Mouse (Mus musculus): ENCODE results near the gene Pex10. TPM values are rescaled to one million over a fixed set of nuclear protein-coding genes. Genes with fewer than 3 reads are reported as not detected.

Pex10 gene
- 22.3 and 23.5 TPM in 2 replicates for polyA plus RNA-seq (2015; fragmentation: Nextera tagmentation; extraction: Ambion mirVana)

DNA sequence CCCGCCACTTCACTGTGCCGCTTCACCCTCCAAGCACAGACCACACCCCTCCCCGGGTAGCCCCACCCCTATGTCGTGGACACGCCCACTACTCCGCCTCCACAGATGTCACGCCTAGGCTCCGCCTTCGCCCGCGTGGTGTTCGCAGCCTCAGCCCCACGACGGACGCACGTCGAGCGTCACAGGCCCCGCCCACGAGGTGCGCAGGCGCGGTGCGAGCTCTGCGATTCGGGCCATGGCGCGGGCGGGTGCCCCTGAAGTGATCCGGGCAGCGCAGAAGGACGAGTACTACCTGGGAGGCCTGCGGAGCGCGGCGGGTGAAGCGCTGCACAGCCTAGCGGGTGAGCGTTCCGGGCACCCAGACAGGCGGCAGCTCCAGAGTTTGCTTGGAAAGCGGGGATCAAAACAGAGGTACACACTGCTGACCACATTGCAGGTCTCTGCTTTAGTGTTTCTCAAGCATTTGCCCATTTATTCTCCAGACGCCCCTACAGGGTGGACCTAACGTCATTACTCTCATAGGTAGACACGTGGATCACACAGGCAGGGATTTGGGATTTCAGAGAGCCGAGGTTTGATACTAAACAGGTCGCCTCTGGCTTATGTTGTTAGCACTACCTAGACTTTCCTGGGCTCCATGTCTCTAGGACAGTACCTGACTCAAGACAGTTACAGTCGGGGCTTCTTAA lies at the start of gene Pex10:
Pex10 (plus strand) TSS at position 183 of the 689 bp plus-strand sequence.
- peak within 1 kb of the TSS; percentile 73 for H3K4me2 ChIP-seq
- H3K9me3 ChIP-seq (replicated peaks), result no peaks in the 10 kb centered on the region
- peak within 1 kb of the TSS; percentile 76 for H3K9ac ChIP-seq (replicated peaks)
- ATAC-seq (ENCODE audit: low FRiP score), result peak; percentile 94
- peaks cover 37% of the 10 kb centered on the region for H3K36me3 ChIP-seq
- peak within 1 kb of the TSS; percentile 63 for H3K4me3 ChIP-seq (replicated peaks)
- H3K27ac ChIP-seq (replicated peaks), result peak within 1 kb of the TSS; percentile 79
- under 1% methylated on average over 48 of the region's 48 CpGs for WGBS
- peaks cover 34% of the 10 kb centered on the region for H3K4me1 ChIP-seq
- no peaks in the 10 kb centered on the region for H3K27me3 ChIP-seq (replicated peaks)

DNA sequence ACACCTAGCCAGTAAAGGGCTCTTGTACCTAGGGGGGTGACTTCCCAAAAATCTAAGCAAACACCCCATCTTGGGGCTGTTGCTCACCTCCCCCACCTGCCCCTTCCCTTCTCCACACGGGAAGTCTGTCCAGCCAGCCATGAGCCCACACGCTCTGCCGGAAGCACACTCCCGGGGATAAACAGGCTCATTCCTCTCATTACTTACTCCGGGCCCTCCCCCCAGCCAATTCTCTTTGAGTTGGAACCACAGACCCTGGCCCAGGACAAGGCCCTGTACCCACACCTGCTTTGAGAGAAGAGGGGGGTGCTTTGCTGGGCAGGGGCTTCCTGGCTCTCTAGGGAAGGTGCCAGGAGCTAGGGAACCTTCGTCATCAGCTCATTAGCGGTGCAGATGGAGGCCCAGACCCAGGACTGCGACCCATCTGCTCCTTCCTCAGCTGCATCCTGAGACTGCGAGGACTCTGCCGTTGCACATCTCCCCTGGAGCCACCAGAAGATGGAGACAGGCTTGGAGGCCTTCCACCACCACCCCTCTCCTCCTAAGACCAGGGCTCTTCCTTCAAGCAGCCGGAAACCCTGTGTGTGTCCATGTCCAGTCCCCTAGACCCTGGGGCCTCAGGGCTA lies 49.5 kb upstream of the Pex10 start:
- no peak overlapping the region for H3K9ac ChIP-seq (replicated peaks)
- no peak for ATAC-seq (ENCODE audit: low FRiP score)
- peaks cover 64% of the 10 kb centered on the region for H3K4me1 ChIP-seq
- WGBS, result 47% methylated on average over 11 of the region's 11 CpGs
- no peak overlapping the region for H3K4me3 ChIP-seq (replicated peaks)
- no peak overlapping the region for H3K4me2 ChIP-seq
- no peaks in the 10 kb centered on the region for H3K36me3 ChIP-seq
- H3K27me3 ChIP-seq (replicated peaks), result 0 out of 2 replicates have a peak, but pooled peaks cover 4% of the 10 kb centered on the region
- H3K9me3 ChIP-seq (replicated peaks), result no peaks in the 10 kb centered on the region
- H3K27ac ChIP-seq (replicated peaks), result no peak overlapping the region

DNA sequence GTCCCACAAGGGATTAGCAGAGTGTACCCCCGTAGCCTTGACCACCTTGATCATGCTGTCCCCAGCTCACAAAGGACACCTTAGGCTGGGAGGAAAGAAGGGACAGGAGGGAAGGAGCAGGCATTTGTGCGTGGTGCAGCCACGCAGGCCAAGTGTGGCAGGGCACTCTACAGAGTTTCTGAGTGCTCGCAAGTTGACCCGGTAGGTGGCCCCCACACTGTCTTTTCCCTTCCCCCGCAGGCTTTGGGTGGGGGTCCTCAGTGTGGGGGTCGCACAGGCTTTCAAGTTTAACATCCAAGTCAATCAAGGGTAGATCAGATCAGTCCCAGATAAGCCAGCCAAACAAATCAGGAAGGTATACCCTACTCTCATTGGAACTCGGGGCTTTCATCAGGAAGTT lies 48.8 kb upstream of the Pex10 start:
- 73% methylated on average over 8 of the region's 8 CpGs for WGBS
- Histone ChIP-seq H3K9me3 (replicated peaks) (no peaks in the 10 kb centered on the region), H3K27me3 (replicated peaks) (0 out of 2 replicates have a peak, but pooled peaks cover 4% of the 10 kb centered on the region), H3K36me3 (no peaks in the 10 kb centered on the region), H3K9ac (replicated peaks) (no peak overlapping the region), H3K4me2 (no peak overlapping the region), H3K27ac (replicated peaks) (no peak overlapping the region), H3K4me1 (peaks cover 69% of the 10 kb centered on the region), H3K4me3 (replicated peaks) (no peak overlapping the region)
- ATAC-seq (ENCODE audit: low FRiP score), result no peak

DNA sequence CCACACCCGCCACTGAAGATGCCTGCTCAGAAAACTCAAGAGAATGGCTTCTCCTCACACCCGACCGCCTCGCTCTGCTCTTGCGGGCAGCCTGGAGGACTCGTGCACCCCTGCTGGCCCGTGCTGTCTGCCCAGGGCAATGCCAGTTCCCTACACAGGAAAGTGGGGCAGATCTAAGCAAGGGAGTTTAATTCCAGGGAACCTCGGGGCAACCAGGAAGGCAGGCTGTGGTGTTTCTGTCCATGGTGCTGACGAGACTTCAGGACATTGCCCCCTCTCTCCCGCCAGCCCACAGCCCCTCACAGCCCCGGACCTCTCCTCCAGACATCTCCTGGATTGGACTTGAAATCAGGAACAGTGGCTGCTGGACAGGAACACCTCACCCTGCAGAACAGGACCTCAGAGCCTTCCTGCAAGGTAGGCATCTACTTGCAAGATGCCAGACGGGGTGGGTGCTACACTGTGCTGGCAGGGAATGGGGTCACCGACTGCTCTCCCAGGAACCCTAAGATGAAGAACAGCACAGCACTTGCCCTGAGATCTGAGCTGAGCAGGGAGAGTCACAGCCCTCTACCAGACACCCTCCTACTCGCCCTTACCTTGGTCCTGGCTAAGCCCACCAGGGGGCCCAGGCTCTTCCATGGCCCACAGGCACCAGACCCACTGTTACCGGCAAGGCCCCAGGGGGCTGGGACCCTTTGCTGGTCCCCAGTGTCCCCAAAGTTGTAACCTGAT lies 48.0 kb upstream of the Pex10 start:
- peak; percentile 8; the same call in 1 of the 2 replicates for ATAC-seq (ENCODE audit: low FRiP score)
- Histone ChIP-seq H3K9ac (replicated peaks) (peak overlapping the region; percentile 31; the same call in 1 of the 2 replicates), H3K36me3 (no peaks in the 10 kb centered on the region), H3K4me2 (peak overlapping the region; percentile 23), H3K4me1 (peaks cover 71% of the 10 kb centered on the region), H3K27ac (replicated peaks) (no peak overlapping the region), H3K9me3 (replicated peaks) (no peaks in the 10 kb centered on the region), H3K27me3 (replicated peaks) (0 out of 2 replicates have a peak, but pooled peaks cover 4% of the 10 kb centered on the region), H3K4me3 (replicated peaks) (no peak overlapping the region)
- 8% methylated on average over 15 of the region's 15 CpGs for WGBS

DNA sequence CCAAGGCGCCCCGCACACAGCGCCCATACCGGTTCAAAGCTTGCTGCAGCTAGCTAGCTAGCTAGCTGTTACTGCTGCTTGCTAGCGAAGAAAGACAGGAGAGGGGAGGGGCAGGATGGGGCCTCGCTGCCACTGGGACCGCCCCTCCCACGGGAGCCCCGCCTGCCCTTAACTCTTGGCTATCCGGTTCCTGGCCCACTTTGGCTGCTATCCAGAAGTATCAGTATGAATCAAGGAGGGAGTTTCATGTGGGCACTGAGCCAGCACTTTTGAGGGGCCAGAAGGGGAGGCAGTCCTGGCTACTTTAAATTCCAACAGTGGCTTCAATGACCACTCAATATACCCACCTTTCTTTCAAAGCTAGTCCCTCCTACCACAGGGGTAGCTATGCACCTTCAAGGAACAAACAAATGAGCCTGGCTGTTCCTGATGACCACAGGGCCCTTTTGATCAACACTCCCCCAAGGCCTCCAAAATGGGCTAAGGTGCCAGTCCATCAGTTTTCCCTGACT lies 47.4 kb upstream of the Pex10 start:
- WGBS, result 1% methylated on average over 10 of the region's 10 CpGs
- no peak overlapping the region for H3K27ac ChIP-seq (replicated peaks)

DNA sequence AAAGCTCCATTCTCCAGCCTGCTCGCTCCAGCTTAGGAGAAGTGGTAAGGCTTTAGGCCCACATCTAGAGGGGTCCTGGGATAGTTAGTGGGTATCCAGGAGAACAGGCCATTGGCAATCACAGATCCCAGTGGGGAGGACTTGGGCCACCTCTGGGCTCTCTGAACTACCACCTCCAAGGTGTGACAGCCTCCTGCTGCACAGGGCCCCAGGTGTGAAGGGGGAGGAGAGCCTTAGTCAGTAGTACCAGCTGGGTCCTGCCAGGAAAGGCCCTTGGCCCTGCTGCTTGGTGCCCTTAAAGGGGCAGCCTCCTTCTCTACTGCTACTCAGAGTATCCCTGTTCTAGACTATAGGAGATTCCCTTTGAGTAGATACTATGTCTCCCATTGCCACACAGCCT lies 46.7 kb upstream of the Pex10 start:
- Histone ChIP-seq H3K36me3 (no peaks in the 10 kb centered on the region), H3K9me3 (replicated peaks) (no peaks in the 10 kb centered on the region), H3K4me3 (replicated peaks) (no peak overlapping the region), H3K4me1 (peaks cover 70% of the 10 kb centered on the region), H3K4me2 (no peak overlapping the region), H3K9ac (replicated peaks) (no peak overlapping the region), H3K27me3 (replicated peaks) (0 out of 2 replicates have a peak, but pooled peaks cover 4% of the 10 kb centered on the region), H3K27ac (replicated peaks) (no peak overlapping the region)
- no peak for ATAC-seq (ENCODE audit: low FRiP score)
- 65% methylated on average over 1 of the region's 1 CpGs for WGBS

More for the DNA sequence above, 47.4 kb upstream of the Pex10 start:
- Histone ChIP-seq H3K36me3 (no peaks in the 10 kb centered on the region), H3K4me2 (peak overlapping the region; percentile 23), H3K4me1 (peaks cover 70% of the 10 kb centered on the region), H3K4me3 (replicated peaks) (no peak overlapping the region), H3K9me3 (replicated peaks) (no peaks in the 10 kb centered on the region), H3K27me3 (replicated peaks) (0 out of 2 replicates have a peak, but pooled peaks cover 4% of the 10 kb centered on the region), H3K9ac (replicated peaks) (peak overlapping the region; percentile 31; the same call in 1 of the 2 replicates)
- ATAC-seq (ENCODE audit: low FRiP score), result peak; percentile 15; the same call in 1 of the 2 replicates

DNA sequence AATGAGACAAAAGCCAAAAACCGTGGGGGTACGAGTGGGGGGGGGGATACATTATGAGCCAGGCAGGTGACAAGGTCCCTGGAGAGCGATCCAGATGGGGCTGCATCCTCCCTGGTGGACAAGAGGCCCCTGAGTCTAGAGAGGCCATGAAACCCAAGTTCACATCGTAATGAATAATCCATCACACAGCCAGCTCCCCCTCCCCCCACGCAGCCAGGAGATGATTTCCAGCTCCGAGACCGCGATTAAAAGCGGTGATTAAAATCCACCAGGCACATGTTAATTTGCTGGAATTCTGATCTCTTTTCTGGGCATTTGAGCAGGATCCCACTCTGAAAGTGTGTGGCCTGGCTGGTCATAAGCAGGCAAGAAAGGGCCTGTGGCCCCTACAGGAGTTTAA lies 46.0 kb upstream of the Pex10 start:
- no peaks in the 10 kb centered on the region for H3K36me3 ChIP-seq
- 42% methylated on average over 9 of the region's 9 CpGs for WGBS
- peaks cover 69% of the 10 kb centered on the region for H3K4me1 ChIP-seq
- H3K9ac ChIP-seq (replicated peaks), result no peak overlapping the region
- no peak overlapping the region for H3K27ac ChIP-seq (replicated peaks)
- H3K27me3 ChIP-seq (replicated peaks), result 0 out of 2 replicates have a peak, but pooled peaks cover 4% of the 10 kb centered on the region
- H3K9me3 ChIP-seq (replicated peaks), result no peaks in the 10 kb centered on the region
- ATAC-seq (ENCODE audit: low FRiP score), result no peak
- no peak overlapping the region for H3K4me3 ChIP-seq (replicated peaks)
- H3K4me2 ChIP-seq, result no peak overlapping the region

DNA sequence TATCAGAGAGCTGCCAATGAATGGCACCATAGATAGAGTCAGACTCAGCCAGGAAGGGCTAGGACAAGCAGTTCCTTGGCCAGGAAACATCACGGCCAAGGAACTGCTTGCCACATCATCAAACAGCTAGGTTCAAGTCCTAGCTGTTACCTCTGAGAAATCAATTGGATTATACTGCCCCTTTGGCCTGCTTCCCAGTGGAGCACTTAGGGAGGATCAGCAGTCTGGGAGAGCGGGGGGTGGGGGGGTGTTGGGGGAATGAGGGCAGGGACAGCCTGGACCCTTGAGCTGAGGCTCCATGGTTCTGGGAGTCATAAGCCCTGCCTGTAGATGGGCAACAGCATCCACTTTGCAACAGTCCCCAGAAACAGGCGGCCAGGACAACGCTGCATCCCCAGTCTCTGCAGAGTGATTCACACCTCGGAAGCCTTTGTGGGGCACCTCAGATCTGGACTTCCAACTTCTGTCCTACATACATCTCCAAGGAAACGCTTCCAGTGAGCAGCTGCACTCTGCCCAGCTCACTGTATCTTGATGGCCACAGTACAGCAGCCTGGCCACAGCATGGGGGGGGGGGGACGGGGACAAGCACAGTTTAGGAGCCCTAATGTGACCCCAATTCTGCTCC lies 44.5 kb upstream of the Pex10 start:
- H3K9me3 ChIP-seq (replicated peaks), result no peaks in the 10 kb centered on the region
- H3K4me1 ChIP-seq, result peaks cover 56% of the 10 kb centered on the region
- no peaks in the 10 kb centered on the region for H3K36me3 ChIP-seq
- H3K9ac ChIP-seq (replicated peaks), result no peak overlapping the region
- no peak overlapping the region for H3K4me2 ChIP-seq
- 0 out of 2 replicates have a peak, but pooled peaks cover 4% of the 10 kb centered on the region for H3K27me3 ChIP-seq (replicated peaks)
- no peak overlapping the region for H3K27ac ChIP-seq (replicated peaks)
- ATAC-seq (ENCODE audit: low FRiP score), result no peak
- WGBS, result 72% methylated on average over 7 of the region's 7 CpGs
- H3K4me3 ChIP-seq (replicated peaks), result no peak overlapping the region

DNA sequence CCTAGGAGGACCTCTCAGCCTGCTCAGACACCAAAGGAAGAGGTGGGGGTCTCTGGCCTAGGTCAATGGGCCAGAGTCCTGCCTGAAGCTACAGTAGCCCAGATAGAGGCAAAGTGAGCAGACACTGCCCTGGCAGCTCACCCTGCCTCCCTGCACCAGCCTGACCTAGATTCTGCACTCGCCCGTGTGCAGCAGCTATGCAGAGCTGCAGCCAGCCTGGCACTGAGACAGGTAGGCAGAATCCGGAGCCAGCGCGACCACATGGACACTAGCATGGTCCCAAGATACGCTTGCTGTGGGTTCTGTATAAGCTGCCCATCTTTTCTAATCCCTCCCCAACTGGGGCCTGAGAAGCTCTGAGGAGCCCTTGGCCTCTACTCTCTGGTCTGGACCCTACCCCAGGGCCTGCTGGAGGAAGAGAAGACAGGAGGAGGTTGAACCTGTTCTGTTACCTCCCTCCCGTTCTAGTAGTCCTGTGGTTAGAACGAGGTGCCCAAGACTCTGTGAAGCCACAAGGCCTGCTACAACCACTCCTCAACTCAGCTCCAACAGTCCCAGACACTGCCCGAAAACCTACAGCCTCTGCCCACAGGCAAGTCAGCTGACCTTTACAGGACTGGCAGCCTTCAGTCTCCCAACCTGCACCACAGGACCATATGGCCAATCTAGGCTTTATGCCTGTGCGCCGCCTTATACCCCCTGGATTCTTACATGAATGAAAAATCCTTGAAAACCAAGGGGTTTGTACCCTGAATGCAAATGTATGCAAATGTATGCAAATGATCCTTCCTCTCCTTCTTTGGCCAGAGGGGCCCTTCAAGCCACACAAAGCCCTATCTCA lies 42.4 kb upstream of the Pex10 start:
- Histone ChIP-seq H3K4me3 (replicated peaks) (no peak overlapping the region), H3K4me1 (peaks cover 44% of the 10 kb centered on the region), H3K9ac (replicated peaks) (no peak overlapping the region), H3K27ac (replicated peaks) (0 out of 2 replicates have a peak overlapping the region, but pooled peaks have one; percentile 41), H3K9me3 (replicated peaks) (no peaks in the 10 kb centered on the region), H3K36me3 (no peaks in the 10 kb centered on the region), H3K27me3 (replicated peaks) (no peaks in the 10 kb centered on the region), H3K4me2 (no peak overlapping the region)
- ATAC-seq (ENCODE audit: low FRiP score), result no peak
- WGBS, result 62% methylated on average over 11 of the region's 11 CpGs

DNA sequence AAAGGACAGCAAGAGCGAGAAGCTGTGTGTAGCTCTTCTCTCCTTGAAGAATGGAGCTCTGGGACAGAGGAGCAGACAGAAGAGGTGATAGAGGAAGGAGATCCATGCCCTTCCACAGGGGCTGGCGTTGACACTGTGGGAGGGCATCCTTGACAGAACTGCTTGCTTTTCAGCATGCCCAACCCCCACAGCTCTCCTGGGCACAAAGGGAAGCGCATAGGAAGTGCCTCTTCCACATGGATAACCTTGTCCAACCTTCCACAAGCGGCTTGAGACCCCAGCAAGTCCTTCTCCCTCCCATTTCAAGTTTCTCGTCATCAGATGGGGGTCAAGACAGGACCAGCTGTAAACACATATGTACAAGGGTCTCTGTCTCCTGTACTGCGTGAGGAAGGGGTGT lies 33.7 kb upstream of the Pex10 start:
- H3K9ac ChIP-seq (replicated peaks), result no peak overlapping the region

More for the DNA sequence above, 33.7 kb upstream of the Pex10 start:
- H3K4me2 ChIP-seq, result no peak overlapping the region
- peaks cover 11% of the 10 kb centered on the region; the same call in 1 of the 2 replicates for H3K27me3 ChIP-seq (replicated peaks)
- WGBS, result 36% methylated on average over 6 of the region's 6 CpGs
- peaks cover 32% of the 10 kb centered on the region for H3K4me1 ChIP-seq
- no peak overlapping the region for H3K4me3 ChIP-seq (replicated peaks)
- no peaks in the 10 kb centered on the region for H3K9me3 ChIP-seq (replicated peaks)
- H3K36me3 ChIP-seq, result no peaks in the 10 kb centered on the region
- no peak overlapping the region for H3K27ac ChIP-seq (replicated peaks)
- no peak for ATAC-seq (ENCODE audit: low FRiP score)
